Comparison of ENCODE assay signal across 13 mouse cellular contexts in the genomic region with DNA sequence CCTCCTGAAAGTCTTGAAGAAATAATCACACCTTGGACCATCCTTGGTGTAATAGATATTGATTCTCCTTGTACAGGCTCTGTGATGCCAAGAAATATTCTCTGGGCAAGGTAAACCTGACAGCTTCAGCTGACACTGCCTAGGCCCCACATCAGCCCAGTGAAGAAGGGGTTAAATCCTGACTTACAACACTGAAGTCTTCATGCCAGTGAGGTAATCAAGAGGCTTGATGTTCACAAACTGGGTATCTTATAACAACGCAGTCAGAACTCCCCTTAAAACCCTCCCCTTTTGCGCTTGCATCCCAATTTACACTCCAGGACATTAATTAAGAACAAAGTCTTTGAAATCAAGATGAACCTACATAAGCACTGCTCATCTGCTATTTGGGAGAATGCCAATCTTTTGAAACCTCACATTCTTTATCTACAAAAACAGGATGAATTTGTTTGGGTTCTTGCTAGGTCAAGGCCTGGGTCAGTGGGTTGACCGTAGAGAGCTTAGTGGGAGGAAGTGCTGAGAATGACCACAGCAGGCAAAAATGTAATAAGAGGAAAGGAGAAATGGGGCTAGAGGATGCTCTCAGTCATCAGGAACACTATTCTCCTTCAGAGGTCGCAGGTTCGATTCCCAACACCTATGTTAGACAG. TPM values are rescaled to one million over a fixed set of nuclear protein-coding genes. Genes with fewer than 3 reads are reported as not detected.
DNase-seq lines count a peak whose midpoint lies in the region; ATAC-seq and TF ChIP-seq lines count a peak whose summit lies in the region.
"Had no signal": no experiment of that assay in that cellular context is flagged by ENCODE, and none has a peak within 500 bp of the region (broad histone marks: within the 10 kb centered on the region; RNA-seq: fewer than 3 reads in every experiment).

No protein-coding gene starts in this region.

- H3K9ac ChIP-seq in lung, embryonic 15.5 days = no peak overlapping the region
- H3K9ac ChIP-seq in hindbrain, postnatal 0 days (replicated peaks; ENCODE audit: low read length) = no peak overlapping the region
- H3K9ac ChIP-seq: heart, embryonic 13.5 days; hindbrain, embryonic 12.5 days had no signal

- no peak overlapping the region for H3K4me3 ChIP-seq in lung, embryonic 15.5 days
- no peak overlapping the region for H3K4me3 ChIP-seq in hindbrain, postnatal 0 days (ENCODE audit: low read length)
- H3K4me3 ChIP-seq: heart, embryonic 13.5 days; hindbrain, embryonic 12.5 days had no signal

- H3K9me3 ChIP-seq in lung, embryonic 15.5 days = no peaks in the 10 kb centered on the region
- no peaks in the 10 kb centered on the region for H3K9me3 ChIP-seq in hindbrain, postnatal 0 days (ENCODE audit: low read length)
- H3K9me3 ChIP-seq: heart, embryonic 13.5 days; hindbrain, embryonic 12.5 days had no signal

- TF ChIP-seq CTCF in hindbrain, postnatal 0 days (IDR thresholded peaks at IDR 0.05; ENCODE audit: low read depth) = no peak

- intact Hi-C loops in left cerebral cortex, postnatal 36 days (cut with DNase I) = no loop called here

- peaks cover 4% of the 10 kb centered on the region; the same call in 1 of the 2 replicates for H3K4me1 ChIP-seq in lung, embryonic 15.5 days
- peaks cover 4% of the 10 kb centered on the region; the same call in 1 of the 2 replicates for H3K4me1 ChIP-seq in hindbrain, postnatal 0 days (ENCODE audit: insufficient read depth, low read length)

- peak; percentile 32 for DNase-seq in embryo, embryonic 10 days (ENCODE audit: low spot score)
- no peak for DNase-seq in embryo, embryonic 9.5 days (ENCODE audit: extremely low spot score)
- DNase-seq in retina, postnatal 1 day = peak; percentile 11
- DNase-seq in retina, embryonic 14.5 days (ENCODE audit: low spot score) = no peak
- no peak for DNase-seq in left cerebral cortex, postnatal 36 days (ENCODE audit: low spot score in 2 of 2)
- no peak for DNase-seq in hindbrain, postnatal 0 days (ENCODE audit: low spot score)
- no peak for DNase-seq in gastrocnemius, postnatal 4 days (ENCODE audit: low spot score in 2 of 2)
- DNase-seq: B cell, adult 2 months; cerebellum, postnatal 36 days; gastrocnemius, postnatal 10 days had no signal

- no peaks in the 10 kb centered on the region for H3K27me3 ChIP-seq in lung, embryonic 15.5 days
- no peaks in the 10 kb centered on the region for H3K27me3 ChIP-seq in hindbrain, postnatal 0 days (ENCODE audit: insufficient read depth, low read length)
- H3K27me3 ChIP-seq: heart, embryonic 13.5 days; hindbrain, embryonic 12.5 days had no signal

- no peaks in the 10 kb centered on the region for H3K36me3 ChIP-seq in lung, embryonic 15.5 days
- no peaks in the 10 kb centered on the region for H3K36me3 ChIP-seq in hindbrain, postnatal 0 days (ENCODE audit: insufficient read depth, low read length)
- H3K36me3 ChIP-seq: heart, embryonic 13.5 days; hindbrain, embryonic 12.5 days had no signal

- WGBS in lung, embryonic 15.5 days = 44% methylated on average over 5 of the region's 5 CpGs
- WGBS in hindbrain, postnatal 0 days = 74% methylated on average over 5 of the region's 5 CpGs

- H3K4me2 ChIP-seq in lung, embryonic 15.5 days = no peak overlapping the region
- no peak overlapping the region for H3K4me2 ChIP-seq in hindbrain, postnatal 0 days (ENCODE audit: low read depth, low read length)
- H3K4me2 ChIP-seq: heart, embryonic 13.5 days; hindbrain, embryonic 12.5 days had no signal

- 0 out of 2 replicates have a peak overlapping the region, but pooled peaks have one; percentile 13 for H3K27ac ChIP-seq in lung, embryonic 15.5 days
- no peak overlapping the region for H3K27ac ChIP-seq in hindbrain, postnatal 0 days
- H3K27ac ChIP-seq: heart, embryonic 13.5 days; hindbrain, embryonic 12.5 days had no signal

- ATAC-seq in lung, embryonic 15.5 days (ENCODE audit: borderline replicate concordance, extremely low read depth, low FRiP score, low TSS enrichment) = no peak
- ATAC-seq in hindbrain, postnatal 0 days = no peak

RNA-seq across cellular contexts. Expression of a gene that starts 43.8 kb away (rescaled TPM):
- 202 and 204 TPM in 2 replicates for polyA plus RNA-seq in lung, embryonic 15.5 days (2015; fragmentation: Nextera tagmentation; extraction: Ambion mirVana)
- total RNA-seq in left cerebral cortex, postnatal 36 days (2021) = 10 to 100 TPM; 41.5 to 44.0 TPM
- total RNA-seq in hindbrain, postnatal 0 days (2014; rRNA removed) = 50.4 and 51.5 TPM in 2 replicates
- polyA plus RNA-seq in hindbrain, postnatal 0 days (2015; fragmentation: Nextera tagmentation; extraction: Ambion mirVana) = 152 TPM in 2 replicates
- 10 to 100 TPM; 85.1 to 86.9 TPM for total RNA-seq in gastrocnemius, postnatal 4 days (2021)

Comparison
In these comparisons a context has a peak if more than half of its experiments do, and no peak if none do; other contexts are left out.
1. DNase-seq: peak in embryo, embryonic 10 days (single experiment) and retina, postnatal 1 day (single experiment); none in embryo, embryonic 9.5 days (single experiment), retina, embryonic 14.5 days (single experiment), left cerebral cortex, postnatal 36 days (0 of 2), hindbrain, postnatal 0 days (single experiment) and gastrocnemius, postnatal 4 days (0 of 2).